Mouse (Mus musculus) forelimb bud, embryonic 11.5 days (tissue): ENCODE data around the gene Rcor3.

ENCODE experiments used
- DNase-seq: peaks from one replicate; pipeline ENCODE4 v3.0.0-alpha.2; 2012; ENCODE audit warnings: low read depth, low spot score

Rcor3 gene

DNA sequence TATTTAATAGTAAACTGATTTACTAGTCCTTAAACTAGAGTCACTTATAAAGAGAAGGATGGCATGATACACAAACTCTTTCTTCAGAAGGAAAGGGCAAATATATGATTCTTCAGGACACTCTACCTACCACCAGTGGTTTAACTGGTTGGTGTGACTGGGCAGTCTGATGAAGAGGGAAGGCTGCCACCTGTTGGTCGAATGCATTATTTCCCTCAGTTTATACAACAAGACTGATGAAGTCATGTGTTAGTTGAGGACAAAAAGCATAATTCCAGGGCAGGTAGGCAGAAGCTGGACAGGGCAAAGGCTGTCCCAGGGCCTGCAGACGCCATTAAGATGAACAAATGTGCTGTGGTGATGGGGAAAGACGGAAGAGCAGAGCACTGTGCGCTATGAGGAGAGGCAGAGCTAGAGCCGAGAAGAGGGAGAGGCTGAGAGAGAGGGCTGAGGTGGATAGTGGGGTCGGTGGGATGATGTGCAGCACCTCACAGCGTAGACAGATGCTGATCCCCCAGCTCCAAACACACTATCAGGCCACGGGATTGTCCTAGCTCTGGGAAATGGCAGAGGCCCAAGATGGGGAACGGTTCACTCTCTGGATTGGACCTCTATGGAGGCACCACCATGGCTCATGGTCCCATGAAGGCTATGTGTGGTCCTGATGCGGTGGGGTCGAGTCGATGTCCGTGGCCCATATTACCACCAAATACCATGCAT, 43.3 kb downstream of the Rcor3 start:
- peak; percentile 76 for DNase-seq

DNA sequence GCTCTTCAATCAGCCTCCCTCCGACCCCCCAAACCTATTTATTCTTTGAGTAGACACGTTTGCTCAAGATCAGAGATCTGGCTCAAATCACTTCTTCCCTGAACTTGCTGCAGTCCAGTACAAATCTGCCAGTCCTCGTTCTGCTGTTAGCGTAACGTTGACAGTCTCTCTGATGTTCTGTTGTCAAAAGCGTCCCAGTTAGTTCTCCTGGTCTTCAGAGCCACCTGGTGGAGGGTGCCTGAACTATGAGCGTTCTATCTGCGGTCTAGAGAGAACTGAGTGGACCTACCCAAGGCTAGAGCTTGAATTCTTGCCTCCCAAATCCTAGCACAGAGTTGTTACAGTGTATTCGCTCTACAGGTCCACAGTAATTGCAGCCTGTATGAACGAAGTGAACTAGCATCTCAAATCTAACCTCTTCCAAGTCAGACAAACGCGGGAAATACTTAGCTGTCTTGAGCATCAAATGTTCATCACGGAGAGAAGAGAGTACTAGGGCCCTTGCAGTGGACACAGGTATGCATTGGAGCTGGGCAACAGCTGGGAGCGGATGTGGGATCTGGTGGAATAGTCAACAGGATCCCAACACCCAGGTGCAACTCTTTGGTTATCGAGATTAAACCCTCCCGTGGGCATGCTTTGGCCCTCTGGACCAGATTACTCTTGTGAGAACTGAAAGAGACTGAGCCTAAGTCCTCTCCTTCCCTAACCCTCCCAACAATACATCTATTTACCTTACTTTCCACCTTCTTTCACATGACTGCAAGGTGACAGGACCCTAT, 44.8 kb downstream of the Rcor3 start:
- DNase-seq: peak; percentile 68

DNA sequence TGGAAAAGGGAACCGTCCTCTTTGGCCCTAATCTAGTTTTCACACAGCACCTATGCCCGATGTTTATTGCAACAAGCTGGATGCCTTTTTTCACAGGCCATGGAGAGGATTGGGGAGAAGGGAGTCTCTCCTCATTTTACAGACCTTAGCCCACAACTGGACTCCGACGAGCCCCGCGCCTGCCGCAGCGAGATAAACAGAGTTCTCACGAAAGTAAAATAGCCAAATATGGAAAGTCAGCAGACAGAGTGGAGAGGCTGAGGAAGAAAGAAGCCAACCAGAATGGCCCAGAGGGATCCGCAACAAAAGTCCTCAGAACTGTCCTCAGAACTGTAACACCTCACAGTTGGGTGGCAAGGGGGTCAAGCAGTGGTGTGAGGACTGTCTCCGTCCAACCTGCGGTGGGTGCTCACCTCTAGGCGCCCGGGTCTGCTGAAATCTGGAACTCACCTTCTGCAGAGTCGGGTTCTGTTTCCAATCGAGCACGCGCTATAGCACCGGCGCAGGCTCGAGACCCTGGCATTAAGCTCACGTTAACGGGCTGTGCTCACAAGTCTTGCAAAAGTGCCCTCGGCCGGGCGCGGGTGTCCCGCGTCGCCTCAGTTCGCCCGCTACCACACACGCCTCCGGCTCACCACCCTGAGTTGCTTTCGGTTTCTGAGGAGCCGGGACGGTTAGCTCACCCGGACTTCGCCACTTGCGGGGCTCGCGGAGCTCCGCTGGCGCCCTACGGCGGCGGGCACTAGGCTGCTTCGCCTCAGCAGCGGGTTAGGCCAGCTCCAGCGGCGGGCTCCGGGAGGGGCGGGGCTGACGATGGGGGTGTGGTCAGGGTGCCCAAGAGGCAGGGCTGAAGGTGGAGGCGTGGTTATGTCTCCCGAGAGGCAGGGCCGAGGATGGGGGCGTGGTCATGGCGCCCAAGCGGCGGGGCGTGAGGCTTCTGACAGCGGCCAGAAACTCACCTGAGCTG, 45.8 kb downstream of the Rcor3 start, which contains the start of gene Traf5:
Traf5 (minus strand) TSS at position 754 of the 967 bp plus-strand sequence.
- peak; percentile 85 for DNase-seq

DNA sequence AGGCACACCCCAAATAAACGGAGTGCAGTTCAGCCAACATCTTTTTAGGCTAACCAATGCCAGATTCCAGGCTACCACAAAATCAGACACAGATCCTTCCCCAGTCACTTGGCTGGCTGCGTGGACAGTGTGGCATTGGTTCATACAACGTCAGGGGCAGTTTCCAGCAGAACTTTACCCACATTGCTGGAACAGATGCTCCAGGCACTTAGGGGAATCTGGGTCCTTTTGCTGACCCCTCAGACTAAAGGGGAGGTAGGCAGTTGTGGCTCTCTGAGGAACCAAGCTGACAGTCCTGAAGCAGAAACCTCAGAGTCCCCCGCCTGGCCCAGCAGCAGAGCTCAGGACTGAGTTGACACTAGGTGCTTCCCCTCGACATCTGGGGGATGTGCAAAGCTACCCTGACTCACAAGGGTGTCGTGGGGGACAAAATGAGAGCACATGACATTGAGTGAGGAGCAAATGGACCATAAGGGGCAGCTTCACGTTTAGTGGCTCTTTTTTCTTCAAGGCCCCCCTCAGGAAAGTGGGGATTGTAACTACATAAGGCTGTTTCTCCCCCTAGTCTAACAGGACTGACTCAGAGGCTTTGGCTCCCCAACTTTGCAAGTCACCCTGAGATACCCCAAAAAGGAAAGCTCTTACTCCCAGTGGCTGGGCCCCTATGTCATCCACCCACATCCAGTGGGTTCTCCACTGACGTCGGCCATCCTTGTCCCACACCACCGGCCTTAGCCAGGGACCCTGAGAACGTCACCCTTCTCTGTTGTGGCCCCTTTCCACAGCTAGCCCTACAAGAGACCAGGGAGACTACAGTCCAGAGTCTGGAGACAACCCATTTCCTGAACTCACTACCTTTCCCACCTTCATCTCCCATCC, 46.9 kb downstream of the Rcor3 start:
- no peak for DNase-seq

DNA sequence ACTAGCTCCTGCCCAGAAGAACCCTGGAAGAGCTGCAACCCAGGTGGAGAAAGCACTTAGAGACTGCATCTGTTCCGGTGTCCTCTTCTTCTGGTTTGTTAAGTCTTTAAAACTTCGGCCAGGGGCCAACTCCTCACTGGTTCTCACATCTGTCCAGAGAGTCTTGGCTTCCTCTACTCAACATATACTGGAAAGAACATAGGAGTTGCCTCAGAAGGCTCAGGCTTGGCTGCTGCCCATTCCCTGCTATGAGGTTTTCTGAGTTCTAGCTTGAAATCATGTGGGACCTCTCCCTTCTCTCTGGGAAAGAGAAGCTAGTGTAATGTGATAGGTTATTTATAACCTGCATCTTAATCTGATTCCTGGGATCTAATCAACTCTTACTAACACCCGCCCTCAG, 47.6 kb downstream of the Rcor3 start:
- no peak for DNase-seq

DNA sequence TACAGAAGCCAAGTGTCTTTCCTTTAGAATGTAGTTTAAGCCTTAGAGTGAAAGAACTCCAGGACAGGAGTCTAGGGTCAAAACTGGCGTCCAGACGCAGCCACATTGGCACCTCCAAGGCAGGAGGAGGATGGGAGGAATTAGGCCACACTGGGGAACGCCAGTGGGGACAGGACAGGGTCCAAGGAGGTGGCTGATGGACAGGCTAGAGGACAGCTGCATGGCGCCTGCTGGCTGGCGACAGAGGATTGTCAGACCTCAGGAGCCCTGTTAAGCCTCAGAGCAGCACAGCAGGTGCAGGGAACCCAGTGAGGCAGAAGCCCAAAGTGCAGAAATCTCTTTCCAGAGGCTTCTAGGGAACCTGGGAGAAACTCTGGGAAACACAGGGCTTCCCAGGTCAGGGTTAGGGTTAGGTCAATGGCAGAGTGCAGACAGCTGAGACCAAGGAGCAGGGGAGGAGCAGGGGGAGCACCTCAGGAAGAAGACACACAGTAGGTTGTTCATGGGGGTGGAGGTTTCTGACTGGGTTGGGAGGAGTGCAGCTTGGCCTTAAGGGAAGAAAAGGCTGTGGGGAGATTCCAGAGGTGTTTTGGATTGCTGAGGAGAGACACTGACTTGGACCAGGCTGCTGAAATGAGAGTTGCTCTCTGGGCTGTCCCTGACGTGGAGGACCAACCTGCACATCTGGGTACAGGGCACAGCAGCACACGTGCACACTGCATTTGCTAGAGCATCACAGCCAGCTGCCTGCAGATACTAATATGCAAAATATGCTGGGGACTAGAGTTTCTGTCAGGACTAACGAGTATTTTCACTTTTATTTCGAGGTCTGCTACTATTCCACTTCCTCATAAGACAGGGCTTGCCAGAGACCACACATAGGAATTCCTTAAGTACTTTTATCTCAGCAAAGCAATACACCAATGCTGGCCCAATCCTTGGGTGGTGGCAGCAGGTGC, 48.4 kb downstream of the Rcor3 start:
- no peak for DNase-seq

DNA sequence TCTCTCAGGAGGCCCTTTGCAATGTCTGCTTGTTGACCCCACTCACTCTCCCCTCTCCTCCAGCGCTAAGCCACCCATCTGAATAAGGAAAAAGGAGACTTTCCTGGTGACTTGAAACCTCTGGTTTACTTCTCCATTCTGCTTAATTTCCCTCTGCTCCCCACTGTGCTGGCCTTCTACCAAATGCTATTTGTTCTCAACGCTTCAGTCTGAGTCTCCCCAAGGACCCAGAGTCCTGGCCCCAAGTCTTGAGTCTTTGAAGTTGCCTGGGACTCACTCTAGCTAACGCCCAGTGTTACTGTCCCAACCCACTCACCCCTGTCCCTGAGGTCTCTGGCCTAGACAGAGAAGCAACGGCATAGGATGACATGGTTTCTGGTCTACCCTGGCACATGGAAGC, 49.9 kb downstream of the Rcor3 start:
- no peak for DNase-seq

DNA sequence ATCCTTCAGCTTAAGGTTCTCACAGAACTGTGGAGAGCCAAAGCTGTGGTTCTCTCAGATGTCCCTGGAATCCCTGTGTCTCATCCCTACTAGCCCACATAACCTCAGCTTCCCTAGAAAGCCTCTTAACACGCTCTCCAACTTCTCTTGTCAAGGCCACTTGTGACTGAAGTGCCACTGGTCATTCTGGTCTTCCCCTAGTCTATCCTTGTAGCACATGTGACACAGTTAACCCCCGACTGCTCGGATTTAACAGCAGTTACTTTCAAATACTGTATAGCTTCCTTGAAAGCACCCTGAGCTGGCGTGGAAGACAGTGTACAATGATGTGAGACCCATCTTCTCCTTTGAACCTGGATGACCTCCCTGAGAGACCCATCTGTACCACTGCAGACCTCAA, 50.8 kb downstream of the Rcor3 start:
- DNase-seq: no peak

DNA sequence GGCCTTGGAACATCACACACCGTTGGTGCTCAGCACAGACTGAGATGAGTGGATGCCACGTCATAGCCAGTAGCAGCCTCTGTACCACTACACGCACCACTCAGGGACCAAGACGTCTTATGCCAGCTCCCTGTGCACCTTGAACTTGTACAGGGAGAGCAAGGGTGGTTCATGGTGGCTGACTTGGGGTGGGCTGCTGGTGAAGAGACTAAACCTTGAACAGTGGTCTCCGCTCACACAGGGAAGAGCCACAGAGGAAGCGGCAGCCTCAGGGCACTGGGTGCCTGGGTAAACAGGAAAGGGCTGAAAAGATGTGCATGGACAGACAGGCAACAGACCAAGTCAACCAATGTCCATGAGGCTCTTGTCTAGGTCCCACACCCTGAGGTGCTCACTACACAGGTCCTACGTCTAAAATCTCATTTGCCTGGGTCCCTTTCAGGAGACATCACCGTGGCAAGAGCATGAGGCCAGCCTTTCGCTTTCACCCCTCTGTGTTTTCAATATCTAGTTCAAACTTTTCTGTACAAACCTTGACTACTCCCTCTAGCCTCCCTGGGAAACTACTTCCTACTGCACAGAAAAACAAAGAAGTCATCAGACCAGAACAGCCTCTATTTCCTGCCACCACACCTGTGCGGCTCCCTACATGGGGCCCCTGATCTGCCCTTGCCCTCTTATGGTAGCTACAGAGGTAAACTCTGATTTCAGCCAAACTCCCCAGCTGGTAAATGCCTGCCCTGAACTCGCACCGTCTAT, 51.4 kb downstream of the Rcor3 start:
- no peak for DNase-seq

DNA sequence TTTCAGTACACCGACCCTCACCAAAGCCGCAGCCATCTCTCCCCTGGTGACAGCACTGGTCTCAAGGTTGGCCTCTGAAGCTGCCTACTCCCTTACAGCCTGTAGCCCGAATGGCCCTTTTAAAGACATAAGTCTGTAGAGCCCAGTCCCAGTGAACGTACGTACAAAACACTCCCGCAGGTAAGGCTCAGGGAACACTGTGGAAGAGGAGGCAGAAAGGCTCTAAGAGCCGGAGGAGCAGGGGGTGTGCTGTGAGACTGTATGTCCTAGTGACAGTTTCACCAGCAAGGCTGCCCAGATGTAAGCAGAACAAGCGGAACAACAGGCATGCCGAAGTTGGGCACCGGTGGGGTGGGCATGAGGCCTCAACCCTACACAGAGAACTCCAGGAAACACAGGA, 52.6 kb downstream of the Rcor3 start:
- no peak for DNase-seq

DNA sequence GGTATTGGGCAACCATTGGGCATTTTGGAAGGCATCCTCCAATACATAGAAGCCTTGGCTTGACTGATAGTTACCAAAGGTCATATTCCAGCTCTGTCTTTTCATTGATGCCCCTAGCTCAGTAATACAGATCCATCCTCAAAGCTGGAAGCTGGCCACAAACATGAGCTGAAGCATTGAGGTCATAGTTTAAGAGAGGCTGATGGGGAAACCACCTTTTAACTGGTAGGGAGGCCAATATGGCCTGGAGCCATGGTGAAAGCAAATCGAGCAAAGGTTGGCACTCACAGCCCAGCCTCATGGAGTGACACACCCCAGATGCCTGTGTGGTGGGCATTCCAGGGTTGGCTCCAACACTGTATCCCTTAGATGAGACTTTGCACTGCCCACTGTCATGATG, 55.2 kb downstream of the Rcor3 start:
- no peak for DNase-seq

DNA sequence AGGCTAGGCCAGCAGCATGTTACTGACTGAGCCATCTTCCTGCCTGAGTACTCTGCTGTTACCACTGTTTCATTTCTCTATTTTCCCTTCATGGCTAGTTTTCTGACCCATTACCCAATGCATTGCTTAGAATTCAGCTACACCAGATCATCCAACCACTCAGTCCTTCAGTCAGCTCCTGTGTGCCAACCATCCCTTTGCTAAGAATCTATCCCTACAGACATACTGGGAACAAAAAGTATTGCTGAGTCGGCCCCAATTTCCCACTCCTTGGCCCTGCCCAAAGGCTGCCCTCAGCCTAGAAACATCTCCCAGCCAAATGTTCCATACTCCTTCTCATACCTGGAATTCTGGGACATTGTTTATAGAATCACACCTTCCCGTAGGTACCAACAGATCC, 56.7 kb downstream of the Rcor3 start:
- no peak for DNase-seq

DNA sequence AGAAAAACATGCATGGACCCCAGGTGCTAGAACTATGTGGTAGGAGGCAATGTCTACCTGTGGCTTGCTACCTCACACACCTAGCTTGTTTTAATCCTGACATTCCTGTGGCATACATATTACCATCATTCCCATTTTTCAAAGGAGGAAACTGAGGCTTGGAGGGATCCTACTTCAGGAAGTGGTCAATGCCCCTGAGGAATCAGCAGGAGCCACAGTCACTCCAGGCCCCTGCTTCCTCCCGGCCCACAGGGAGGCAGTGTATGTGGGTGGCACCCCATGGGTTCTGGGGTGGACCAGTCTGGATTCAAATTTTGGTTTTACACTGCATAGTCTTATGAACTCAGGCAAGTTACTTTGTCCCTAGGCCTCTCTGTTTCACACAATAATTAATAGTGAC, 58.7 kb downstream of the Rcor3 start:
- no peak for DNase-seq

DNA sequence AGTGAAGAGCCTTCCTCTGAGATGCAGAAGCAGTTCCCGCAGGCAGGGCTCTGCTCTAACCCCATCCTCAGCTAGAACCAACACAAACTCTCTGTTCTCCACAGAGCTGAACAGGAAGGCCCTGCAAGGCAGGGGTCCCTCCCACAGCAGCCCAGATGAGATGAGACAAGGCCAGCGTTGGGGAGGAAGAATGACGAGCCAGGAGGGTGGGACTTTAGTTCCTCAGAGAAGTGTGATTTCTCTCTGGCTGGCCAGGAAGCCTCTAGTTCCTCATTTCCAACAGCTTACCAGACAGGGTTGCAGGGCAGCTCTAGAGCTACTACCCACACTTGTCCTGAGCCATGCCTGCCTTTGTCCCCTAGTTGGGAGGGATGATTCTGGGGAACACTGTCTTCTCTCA, 59.5 kb downstream of the Rcor3 start:
- DNase-seq: no peak

DNA sequence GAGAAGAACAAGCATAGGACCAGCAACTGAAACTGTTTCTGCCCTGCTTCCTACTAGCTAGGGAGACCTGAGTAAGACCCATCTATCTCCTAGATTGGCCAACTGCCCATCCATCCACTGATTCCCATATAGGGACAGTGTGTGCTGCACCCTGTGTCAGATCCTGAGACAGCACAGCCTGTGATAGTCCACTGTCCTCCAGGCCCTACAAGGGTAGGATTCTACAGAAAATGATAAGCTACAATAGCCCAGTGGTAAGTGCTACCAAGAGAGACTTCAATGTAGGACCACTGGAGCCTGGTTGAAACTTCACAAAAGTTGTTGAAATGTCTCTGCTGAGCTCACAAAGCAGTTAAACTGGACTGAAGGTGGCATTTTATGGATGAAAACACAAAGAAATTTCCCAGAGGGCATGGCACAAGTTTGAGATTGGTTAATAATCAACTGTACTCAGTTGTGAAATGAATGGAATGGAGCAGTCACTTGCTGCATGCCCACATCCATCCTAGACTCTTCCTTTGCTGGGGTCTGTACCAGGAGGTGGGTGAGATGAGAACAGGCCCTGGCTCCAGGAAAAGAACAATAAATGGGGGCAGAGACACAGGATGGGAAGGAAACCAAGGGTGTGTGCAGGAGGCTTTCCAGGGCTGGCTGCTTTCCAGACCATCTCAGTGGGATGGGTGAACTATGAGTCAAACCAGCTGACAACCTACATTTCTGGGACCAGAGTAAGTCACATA, 60.9 kb downstream of the Rcor3 start:
- no peak for DNase-seq

DNA sequence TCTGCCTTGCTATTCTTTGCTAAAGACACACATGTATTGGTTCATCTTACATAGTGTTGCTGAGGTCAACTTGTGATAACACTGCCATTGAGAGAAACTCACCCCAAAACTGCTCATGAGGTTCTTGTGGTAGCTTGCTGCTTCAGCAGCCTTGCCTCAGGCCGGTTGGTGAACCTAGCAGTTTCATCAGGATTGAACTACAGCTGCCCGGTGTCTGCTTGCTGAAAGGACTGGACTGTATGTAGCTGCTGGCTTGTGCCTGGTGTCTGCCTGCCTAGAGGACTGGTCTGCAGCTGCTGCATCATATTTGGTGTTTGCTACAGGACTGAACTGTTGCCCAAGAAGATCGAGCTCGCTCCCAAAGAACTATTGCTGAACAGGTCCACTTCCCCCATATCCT, 61.8 kb downstream of the Rcor3 start:
- DNase-seq: no peak

DNA sequence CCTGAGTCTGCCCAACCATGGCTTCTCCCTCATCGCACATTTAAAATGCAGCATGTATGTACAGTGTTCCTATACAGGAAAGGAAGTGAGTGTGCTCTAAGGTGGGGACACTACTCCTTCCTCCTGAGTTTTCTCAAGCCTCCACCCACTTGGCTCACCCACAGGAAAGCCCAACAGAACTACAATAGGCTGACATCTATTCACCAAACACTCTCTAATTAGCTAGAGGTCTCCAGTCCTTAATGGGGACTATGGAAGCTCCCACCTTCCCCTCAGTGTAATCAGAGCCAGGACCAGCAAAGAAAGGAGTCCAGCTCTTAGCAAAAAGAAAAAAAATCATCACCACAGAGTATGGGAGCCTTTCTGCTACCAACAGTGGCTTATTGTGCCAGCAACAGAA, 63.0 kb downstream of the Rcor3 start:
- no peak for DNase-seq

DNA sequence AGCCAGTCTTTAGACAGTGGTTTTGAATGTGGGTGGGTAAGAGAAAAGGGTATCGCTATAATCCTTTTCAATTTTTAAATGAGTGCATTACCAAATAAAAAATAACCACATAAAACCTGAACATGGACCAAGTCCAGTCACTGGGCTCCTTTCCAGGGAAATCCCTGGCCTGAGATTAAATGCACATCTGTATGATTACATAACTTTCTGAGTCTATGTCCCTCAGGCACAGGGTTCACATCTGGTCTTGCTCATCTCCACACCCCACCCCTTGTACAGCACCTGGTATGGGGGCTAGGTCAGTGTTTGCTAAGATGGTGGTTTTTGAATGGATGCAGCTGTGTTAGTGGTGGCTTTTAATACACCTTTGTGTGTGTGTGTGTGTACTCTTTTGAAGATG, 65.4 kb downstream of the Rcor3 start:
- DNase-seq: no peak
